Mouse (Mus musculus) myocyte (in vitro differentiated cells): ENCODE results near the gene Wdr82.

Experiments
- MYOD1 ChIP-seq, 3 experiments: IDR thresholded peaks; one replicate each; pipeline ENCODE4 v1.6.1; 2011; ENCODE audit warnings: control low read depth in 2 of 3, low read depth in 2 of 3, mild to moderate bottlenecking in 2 of 3, moderate library complexity in 1 of 3; ENCODE audit not compliant: insufficient read length in 2 of 3, control insufficient read depth in 1 of 3
- POLR2A ChIP-seq: IDR thresholded peaks from one replicate; pipeline ENCODE4 v1.6.1; 2011; ENCODE audit warnings: low read depth, mild to moderate bottlenecking, control low read depth, moderate library complexity; ENCODE audit not compliant: insufficient read length
- TCF12 ChIP-seq: IDR thresholded peaks from one replicate; pipeline ENCODE4 v1.6.1; 2011; ENCODE audit warnings: mild to moderate bottlenecking, control low read depth; ENCODE audit not compliant: poor library complexity, insufficient read depth, severe bottlenecking

DNA sequence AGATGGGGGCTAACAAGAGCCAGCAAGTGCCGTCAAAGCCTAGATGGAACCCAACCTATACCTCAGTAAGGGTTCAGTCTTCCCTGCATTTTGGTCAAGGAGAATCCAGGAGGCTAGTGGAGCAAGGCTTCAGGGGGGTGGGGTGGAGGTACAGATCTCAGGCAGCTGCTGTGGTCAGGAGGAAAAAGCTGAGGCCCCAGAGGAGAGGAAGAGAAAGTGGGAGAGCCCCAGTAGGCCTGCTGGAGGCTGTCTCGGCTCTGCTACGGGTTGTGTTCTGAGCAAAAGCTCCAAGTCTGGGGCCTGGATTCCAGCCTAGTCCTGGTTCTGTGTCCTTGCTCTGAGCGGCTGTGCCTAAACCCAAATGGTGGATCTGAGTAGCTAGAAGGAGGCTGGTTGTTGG lies 52.3 kb downstream of the Wdr82 start:
- no peak for TF ChIP-seq MYOD1 (IDR thresholded peaks at IDR 0.05; ENCODE audit: control insufficient read depth in 1 of 3, insufficient read length in 2 of 3, low read depth in 2 of 3)
- TF ChIP-seq POLR2A = no peak
- no peak for TF ChIP-seq TCF12
